Mouse (Mus musculus) C2C12 (cell line): Measurements from ENCODE around the gene Rcor1.

Experiments
- CEBPB ChIP-seq: IDR thresholded peaks from one replicate; pipeline ENCODE4 v1.6.1; 2011; ENCODE audit warnings: low read depth, mild to moderate bottlenecking, control low read depth, moderate library complexity
- CTCF ChIP-seq: IDR thresholded peaks from one replicate; pipeline ENCODE4 v1.5.1; 2011; ENCODE audit not compliant: control insufficient read depth, insufficient read depth, insufficient read length
- FOSL1 ChIP-seq: IDR thresholded peaks from one replicate; pipeline ENCODE4 v1.8.0; 2011; ENCODE audit warnings: mild to moderate bottlenecking, low read length; ENCODE audit not compliant: poor library complexity, insufficient read depth, severe bottlenecking
- MYOG ChIP-seq: IDR thresholded peaks from one replicate; pipeline ENCODE4 v1.6.1; 2011; ENCODE audit not compliant: control insufficient read depth, insufficient read length; ENCODE audit errors: extremely low read depth
- USF1 ChIP-seq: IDR thresholded peaks from one replicate; pipeline ENCODE4 v1.6.1; 2011; ENCODE audit warnings: low read depth, mild to moderate bottlenecking, control low read depth, moderate library complexity

DNA sequence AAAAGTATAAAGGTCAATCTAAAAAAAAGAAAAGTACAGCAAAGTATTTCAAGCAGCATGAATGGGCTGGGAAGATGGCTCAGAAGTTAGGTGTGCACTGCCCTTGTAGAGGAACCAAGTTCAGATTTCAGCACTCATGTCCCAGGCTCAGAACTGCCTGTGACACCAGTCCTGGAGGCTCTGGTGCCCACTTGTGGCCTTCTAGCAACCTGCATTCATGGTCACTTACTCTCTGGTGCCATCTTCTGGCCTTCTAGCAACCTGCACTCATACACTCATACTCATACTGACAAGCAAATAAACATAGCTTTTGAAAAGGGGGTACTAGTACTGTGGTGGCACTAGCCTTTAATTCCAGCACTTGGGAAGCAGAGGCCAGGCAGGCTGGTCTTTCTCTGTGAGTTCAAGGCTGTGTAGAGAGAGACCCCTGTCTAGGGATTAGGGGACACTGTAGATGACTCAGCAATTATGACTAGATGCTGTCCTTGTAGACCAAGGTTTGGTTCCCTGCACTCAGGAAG is 83.2 kb downstream of the Rcor1 start:
- TF ChIP-seq CTCF (no peak), CEBPB (no peak), MYOG (no peak), FOSL1 (no peak), USF1 (no peak)
